Mouse (Mus musculus): ENCODE measurements around the gene Ppp1r26.
"Not testable (repeated sequence)": the region's sequence is repeated elsewhere in the genome, so short reads cannot be mapped to it uniquely, and the experiment has no call there.

Gene Ppp1r26

DNA sequence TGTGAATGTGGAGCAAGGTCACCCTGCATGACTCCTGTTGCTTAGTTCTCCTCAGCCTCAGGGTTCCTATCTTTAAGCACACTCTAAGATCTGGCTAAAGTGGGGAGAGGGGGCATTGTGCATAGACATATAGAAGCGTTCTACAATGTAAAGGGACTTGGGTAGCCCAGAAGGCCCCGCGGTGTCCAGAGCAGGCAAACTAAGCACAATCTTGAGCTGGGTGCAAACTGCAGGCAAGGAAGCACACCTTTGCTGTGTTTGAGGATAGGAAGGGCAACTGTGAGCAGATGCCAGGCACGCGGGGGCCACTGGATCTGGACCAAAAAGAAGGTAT is 452 bp upstream of the Ppp1r26 start:
- peak in 1 of 2 experiments; percentile 29 for DNase-seq

DNA sequence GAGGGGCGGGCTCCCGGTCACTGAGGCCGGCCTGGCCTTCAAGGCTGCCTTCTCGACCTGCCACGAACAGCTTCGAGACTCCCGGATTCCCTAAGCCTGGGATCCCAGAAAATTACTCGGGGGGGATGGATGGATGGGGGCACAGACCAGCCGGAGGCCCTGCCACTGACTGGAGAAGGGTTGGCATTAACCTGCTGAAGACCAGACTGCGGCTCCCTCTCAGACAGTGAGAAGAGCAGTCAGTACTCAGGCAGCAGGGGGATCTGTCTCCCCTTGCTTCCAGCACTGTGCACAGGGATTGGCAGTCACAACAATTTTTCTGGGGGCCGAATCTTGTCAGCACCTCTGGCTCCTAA is 693 bp downstream of the Ppp1r26 start:
- peak in 1 of 2 experiments; percentile 25 for DNase-seq

DNA sequence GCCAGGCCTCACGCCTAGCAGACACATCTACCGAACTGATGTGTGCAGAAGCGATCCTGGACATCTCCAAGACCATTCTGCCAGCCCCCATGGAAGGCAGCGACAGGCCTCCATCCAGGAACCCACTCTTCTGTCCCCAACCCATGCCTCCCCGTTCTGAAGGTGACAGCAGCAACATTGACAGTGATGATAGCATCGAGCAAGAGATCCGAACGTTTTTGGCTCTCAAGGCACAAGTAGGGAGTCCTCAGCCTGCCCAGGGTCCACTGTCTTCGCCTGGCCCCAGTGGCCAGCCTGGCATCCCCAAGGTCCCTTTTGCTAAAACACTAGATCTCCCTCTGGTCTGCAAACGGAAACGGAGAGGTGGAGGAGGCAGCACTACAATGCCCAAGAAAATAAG is 5.1 kb downstream of the Ppp1r26 start:
- DNase-seq = no peak

DNA sequence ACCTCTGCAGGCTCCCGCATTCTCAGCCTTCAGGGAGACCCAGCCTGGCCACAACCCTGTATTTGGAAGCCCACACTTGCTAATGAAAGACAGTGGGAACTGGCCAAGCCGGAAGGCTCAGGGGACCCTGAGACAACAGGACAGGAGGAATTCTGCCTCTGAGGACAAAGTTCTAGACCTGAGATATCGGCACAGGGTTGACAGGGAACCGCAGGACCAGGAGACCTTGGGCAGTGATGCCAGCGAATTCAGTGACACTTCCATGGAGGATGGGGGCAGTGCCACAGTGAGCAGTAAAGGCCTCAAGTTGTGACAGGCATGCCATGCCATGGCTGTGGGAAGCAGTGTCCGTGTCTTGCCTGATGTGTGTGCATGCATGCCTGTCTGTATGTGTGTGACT is 6.9 kb downstream of the Ppp1r26 start:
- no peak for DNase-seq

DNA sequence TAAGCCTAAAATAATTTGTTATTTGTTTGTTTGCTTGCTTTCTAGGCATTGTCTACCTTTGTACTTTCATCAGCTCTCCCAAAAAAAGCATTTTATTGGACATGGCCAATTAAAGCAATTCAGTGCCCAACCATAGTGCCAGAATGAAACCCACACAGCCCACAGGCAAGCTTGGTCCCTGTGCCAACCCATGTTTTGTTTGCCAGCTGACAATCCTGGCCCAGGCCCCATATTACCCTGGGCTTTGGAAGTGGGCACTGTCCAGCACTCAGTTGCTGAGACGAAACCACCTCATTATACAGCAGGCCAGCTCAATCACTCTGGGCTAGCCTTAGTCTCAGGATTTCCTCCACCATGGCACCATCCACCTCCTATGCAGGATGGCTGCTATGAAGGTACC is 10.0 kb downstream of the Ppp1r26 start:
- no peak for DNase-seq

DNA sequence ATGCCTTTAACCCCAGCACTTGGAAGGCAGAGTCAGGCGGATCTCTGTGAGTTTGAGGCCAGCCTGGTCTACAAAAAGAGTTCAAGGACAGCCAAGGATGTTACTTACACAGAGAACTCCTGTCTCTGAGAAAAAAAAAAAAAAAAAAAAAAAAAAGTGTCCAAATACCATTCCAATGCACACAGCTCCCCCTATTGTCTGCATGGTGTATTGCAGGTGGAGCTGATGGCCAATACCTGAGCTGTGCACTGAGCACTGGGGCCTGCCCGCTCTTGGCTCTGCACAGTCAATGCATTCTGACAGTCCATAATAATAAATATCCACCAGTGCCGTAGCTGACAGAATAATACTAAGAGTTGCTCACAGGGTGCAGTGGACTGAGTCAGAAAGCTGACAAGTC is 17.3 kb downstream of the Ppp1r26 start:
- peak; percentile 74 to 78 for DNase-seq

DNA sequence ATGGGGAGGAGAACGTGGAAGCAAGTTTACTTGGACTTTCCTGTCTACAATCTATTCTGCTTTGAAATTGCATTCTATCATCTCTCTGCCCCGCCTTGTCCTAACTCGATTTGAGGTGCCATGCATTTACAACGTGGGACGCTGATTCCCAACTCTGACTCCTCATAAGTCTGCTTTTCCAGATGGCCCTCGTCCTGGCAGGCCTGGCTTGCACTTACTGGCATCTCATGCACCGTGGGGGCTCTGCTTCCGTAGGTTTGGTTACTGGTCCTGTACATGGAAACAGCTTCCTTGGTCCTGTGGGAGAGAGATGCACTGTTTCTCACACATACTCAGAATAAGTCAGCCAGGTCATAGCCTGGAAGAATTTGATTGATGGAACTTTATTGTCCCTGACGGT is 18.3 kb downstream of the Ppp1r26 start:
- no peak for DNase-seq

DNA sequence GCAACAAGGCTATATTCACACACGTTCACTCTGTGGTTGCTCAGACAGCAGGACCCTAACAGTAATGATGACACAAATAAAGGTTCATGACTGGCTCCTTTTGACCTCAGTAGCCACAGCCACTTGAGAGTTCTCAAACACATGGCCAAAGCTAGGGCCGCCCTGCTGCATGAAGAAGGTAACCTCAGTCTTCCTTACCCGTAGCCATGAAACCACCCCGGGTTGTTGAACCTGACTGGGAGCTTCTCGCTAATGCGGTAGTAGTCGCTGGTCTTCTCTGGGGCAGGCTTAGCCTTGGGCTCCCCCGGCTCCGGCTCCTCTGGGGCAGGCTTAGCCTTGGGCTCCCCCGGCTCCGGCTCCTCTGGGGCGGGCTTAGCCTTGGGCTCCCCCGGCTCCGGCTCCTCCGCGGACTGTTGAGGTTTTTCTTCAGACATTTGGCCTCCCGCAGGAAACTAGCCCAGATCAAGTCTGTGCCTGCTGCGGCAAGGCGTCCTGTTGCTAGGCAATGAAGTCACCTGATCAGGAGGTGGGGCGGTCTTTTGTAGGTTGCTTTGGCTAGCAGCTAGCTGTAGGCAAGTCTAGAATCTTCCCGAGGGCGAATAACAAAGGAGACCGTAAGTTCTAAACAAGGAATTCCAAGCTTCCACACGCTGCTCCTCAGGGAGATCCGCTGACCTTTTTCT is 19.4 kb downstream of the Ppp1r26 start, which contains the start of gene 1700007K13Rik:
Gene 1700007K13Rik, minus strand, starts transcription at position 497 of the 683 bp plus-strand sequence.
- peak; percentile 79 to 91 for DNase-seq

DNA sequence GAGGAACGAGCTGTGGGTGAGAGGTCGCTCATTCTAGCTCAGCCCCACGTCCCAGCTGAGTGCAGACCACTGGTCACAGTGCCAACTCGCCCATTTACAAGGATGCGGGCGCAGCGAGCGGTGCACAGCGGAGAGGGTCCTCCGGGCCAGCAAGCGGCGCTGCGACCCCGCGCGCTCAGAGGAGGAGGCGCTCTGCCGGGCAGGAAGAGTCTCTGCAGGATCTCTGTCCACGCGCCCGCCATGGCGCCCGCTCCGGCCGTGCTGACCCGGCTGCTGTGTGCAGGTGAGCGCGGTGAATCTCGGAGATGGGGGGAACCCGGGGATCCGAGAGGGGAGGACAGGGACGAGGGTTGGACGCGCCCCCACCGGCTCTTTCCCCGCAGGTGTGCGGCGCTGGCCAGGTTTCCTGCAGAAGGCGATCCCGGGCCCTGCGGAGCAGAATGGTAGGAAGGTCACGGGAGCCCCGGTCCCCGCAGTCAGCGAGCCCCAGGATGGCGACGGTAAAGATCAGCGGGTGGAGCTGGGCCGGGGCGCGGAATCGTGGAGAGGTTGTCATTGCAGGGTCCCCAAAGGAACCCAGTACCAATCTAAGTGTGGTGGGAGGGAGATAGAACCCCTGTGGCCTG is 21.4 kb downstream of the Ppp1r26 start, which contains the start of gene Mrps2:
Gene Mrps2, plus strand, starts transcription at position 207 of the 626 bp plus-strand sequence.
- peak; percentile 87 to 92 for DNase-seq

DNA sequence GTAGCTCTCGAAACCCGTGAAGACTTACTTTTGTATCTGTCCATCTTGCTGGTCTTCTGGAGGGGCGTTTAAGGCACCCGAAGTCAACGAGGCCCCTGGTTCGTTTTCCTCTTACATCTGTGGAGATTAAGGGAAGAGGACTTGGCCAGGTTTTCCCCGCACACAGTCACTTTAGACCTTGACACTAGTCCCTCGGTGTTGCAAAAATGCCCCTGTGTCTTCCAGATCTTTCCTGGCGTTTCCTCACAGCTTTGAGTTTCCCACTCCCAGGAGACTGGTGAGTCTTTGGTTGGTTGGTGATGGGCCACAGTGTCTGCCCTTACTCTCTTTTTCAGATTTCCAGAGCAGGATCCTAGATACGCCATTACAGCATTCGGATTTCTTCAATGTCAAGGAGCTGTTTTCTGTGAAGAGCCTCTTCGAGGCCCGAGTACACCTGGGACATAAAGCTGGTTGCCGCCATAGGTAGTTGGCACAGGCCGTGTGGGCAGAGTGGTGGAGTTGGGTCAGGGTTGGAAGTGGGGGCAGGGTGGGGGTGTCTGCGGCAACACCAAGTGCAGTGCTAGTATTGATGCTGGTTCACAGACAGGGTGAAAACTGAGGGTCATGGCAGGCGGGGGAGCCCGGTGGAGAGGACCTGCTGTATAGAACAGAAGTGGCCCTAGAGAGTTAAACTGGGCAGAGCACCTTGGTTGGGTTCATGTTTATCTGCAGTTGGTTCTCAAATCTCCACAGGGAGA is 22.1 kb downstream of the Ppp1r26 start:
- no peak for DNase-seq

DNA sequence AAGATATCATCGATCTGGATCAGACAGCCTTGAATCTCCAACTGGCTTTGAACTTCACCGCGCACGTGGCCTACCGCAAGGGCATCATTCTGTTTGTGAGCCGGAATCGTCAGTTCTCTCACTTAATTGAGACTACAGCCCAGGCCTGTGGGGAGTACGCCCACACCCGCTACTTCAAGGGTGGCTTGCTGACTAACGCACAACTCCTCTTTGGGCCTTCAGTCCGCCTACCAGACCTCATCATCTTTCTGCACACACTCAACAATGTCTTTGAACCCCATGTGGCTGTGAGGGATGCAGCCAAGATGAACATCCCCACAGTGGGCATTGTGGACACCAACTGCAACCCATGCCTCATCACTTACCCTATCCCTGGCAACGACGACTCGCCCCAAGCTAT is 22.9 kb downstream of the Ppp1r26 start:
- DNase-seq = no peak

DNA sequence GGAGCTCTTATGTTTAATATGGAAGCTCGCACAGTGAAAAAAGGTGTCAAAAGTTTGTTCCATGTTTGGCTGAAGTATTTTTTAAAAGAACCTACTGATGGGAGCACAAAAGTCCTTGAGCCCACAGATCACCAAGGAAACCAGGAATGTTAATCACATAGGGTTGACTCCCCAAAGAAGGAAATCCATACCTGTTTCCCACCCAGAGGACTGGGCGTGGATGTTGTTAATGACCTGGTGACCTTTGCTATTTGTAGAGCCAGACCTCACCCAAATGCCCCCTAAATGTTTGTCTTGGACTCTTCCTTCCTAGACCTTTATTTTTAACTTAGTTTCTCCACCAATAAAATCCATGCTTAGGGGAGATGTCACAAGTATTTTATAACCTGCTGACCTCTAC is 24.0 kb downstream of the Ppp1r26 start:
- no peak for DNase-seq

DNA sequence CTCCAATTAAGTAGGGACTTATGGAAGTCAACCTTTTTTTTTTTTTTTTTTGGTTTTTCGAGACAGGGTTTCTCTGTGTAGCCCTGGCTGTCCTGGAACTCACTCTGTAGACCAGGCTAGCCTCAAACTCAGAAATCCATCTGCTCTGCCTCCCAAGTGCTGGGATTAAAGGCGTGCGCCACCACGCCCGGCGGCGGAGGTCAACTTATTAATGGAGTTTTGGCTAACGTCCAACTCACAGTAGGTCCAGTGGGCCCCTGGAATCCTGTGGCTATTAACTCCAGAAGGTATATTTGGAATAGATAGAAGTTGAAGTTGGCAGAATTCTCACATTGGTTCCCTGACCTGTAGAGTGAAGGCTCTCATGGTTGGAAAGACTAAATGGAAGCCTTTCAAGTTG is 25.4 kb downstream of the Ppp1r26 start:
- DNase-seq = not testable (repeated sequence)

DNA sequence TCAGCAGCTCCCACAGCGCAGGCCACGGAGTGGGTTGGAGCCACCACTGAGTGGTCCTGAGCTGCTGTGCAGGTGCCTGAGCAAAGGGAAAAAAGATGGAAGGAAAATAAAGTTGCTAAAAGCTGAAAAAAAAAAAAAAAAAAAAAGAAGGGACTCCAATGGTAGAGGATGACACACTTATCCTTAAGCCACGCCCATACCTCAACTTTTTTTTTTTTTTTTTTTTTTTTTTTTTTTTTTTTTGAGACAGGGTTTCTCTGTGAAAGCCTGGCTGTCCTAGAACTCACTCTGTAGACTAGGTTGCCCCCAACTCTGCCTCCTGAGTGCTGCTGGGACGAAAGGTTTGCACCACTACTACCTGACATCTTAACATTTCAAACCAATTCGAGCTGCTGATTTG is 31.4 kb downstream of the Ppp1r26 start:
- not testable (repeated sequence) for DNase-seq

DNA sequence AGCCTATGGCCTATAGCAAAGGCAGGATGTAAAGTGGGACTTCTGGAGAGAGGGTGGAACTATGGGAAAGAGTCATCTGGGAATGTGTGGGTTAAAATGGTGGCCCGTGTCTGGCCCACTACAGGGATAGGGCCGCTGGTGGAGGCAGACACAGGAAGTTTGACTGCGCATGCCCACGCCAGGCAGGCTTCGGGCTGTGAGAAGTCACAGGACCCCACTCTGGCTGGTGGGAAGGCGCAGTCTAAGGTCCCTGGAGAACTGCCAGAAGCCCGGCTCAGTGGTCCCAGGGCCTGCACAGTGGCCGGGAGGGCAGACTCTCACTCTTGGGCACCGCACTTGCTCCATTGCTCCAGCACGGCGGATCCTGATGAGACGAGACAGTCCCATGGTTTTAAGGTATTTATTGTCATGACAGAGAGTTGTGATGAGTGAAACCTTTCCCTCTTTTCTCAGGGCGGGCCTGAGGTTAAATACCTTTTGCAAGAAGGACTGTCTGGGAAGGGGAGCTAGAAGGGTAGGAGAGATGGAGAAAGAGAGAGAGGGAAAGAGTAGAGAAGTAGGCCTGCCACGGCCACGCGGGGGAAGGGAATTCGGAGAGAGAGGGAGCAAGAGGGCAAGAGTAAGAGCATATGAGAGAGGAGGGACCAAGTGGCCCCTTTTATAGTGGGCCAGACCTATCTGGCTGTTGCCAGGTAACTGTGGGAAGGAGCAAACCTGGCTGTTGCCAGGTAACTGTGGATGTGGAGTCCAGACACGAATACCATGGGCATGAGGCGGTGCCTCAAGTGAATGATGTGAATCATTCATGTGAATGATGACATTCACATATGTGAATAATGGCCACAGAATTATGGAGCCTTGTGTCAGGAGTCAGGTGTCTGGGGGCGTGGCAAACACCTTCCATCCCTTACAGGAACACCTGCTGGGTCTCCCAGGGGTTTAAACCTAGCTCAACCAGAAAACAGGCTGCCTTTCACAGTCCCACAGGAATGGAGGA is 32.9 kb downstream of the Ppp1r26 start:
- no peak for DNase-seq

DNA sequence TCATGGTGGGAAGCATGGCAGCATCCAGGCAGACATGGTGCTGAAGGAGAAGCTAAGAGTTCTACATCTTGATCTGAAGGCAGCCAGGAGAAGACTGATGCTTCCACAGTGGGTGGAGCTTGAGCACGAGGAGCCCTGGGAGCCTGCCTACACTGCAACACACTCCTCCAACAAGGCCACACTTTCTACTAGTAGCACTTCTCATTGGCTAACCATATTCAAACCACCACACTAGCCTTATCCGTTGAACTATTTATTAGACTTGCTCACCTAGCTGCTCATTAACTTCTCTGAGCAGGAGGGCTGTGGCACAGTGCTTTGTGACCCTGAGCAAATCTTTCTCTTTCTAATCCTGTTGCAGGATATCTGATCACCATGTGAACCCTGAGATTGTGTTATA is 37.3 kb downstream of the Ppp1r26 start:
- DNase-seq = no peak

DNA sequence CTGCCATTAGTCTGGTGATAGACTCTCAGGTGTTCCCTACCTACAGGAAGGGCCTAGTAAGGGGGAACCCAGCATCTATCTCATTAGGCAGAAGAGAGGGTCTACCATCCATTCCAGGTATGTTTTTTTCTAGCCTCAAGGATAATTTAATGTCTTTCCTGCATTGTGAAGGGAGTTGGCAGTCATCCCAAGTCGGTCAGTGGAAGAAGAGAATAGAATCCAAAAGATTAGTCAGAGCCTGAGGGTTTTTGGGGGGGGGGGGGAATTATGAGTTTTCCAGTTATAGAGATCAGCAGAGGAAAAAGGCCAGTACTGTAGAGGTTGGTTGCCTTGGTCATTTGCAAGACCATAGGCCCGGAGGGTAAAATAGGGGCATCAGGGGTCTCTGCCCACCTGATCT is 47.9 kb downstream of the Ppp1r26 start:
- no peak for DNase-seq

DNA sequence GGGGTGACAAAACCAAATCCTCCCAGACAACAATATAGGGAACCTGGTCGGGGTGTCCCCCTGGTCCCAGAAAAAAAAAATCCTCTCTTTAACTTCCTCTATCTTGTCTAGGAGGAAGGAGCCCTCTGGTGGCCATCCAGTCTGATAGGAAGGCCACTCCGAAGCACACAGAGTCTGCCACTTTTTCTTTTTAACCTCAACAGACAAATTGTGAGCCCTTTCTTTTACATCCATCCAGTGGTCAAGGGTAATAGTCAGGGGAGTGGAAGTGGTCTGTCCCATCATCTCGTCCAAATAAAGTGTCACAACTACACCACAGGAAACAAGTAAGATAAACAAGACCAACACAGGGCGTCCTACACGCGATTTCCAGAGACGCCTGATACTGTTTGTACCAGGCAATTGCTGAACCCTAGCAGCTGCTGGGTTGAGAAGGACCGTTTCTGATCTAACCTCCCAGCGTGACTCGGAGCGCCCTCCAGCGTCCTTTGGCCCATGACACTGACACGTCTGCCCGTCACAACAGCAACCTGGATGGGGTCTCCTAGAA is 48.7 kb downstream of the Ppp1r26 start:
- DNase-seq = peak in 1 of 2 experiments; percentile 10

DNA sequence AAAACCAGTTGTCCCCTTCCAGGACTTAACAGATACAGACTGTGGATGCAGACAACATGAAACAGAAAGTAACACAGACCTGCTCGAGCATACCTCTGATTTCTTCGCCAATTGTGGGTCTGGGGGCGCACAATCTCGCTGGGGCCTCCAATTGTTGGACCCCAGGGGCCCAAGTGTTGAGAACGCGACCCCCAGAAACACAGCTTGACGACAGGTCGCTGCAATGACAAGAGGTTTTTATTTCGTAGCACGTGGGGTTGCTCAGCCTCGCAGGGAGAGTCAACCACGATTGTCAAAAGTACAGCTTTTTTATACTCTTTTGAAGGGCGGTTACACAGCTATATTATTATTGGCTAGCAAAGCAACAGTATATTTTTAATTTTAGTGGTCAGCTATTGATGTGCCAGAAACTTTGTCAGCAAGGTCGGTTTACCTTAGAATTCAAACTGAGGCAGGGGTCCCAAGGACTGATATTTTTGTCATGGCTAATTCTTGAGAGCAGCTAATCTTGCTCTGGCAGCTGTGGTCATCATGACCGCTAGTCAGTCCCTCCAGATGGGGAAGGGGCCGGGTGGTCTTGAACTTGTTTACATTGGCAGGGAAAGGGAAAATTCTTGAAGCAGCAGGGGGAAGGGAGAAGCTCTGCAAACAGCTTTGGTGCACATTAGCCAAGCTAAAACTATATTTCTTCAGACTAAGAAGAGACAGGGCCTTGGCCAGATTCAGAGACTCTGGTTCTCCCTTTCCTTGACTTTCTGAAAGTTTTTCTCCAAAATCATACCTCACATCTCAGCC is 49.4 kb downstream of the Ppp1r26 start:
- no peak for DNase-seq

DNA sequence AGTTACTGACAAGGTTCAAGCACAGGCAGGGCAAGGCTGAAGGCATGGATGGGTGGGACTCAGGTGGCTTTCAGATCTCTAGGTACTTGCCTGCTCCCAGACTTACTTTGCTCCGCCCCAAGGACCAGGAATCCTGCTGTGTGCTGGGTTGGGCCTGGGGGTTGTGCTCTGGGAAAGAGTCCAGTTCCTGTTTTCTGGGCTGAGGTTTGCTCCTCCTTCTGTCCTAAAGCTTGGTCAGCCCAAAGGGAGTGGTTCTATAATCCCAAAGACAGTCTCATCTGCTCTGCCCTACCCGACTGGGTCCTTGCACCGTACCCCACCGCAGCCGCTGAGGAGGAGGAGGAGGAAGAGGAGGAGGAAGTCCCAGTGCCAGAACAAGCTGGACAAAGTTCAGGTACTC is 50.1 kb downstream of the Ppp1r26 start, which contains the start of gene Gbgt1:
Gene Gbgt1, plus strand, starts transcription at position 221 of the 400 bp plus-strand sequence.
- DNase-seq = no peak

DNA sequence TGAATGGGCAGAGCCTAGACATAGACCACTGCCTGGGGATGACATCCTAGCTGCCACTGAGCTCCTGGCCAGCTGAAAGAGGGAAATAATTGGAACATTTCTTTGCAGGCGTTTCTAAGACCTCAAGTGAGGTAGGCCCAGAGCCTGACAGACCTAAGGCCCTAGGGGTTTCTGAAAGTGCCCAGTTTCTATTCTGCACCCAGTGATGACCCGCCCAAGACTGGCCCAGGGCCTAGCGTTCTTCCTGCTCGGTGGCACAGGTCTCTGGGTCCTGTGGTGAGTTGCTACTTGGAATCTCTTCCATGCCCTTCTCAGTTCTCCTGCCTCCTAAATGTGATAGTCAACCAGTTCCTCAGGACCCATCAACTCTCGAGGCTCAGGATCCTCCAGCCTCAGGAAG is 51.0 kb downstream of the Ppp1r26 start:
- DNase-seq = no peak

DNA sequence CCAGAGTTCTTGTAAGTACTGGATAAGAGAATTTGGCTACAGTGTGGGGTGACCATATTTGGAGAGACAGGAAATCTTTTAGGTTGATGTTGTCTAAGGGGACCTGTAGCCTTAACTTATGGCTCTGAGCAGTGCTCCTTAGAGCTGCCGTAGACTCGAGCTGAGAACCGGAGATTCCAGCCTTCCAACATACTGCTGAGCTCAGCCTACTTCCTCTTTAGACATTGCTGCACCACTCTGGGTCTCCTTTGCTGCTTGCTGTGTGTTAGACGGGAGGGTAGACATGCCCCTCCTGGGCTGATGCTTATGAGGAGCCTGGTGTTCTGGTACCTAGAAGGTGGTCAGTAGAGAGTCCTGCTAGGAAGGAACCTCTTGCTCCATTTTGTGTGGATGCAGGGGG is 51.8 kb downstream of the Ppp1r26 start:
- DNase-seq = no peak

Data from cerebellum, adult 18-20 months (tissue).